Mouse (Mus musculus) lung, embryonic 15.5 days (tissue): ENCODE results near the gene Arfgap3. TPM values are rescaled to one million over a fixed set of nuclear protein-coding genes. Genes with fewer than 3 reads are reported as not detected.
"Not testable (repeated sequence)": the region's sequence is repeated elsewhere in the genome, so short reads cannot be mapped to it uniquely, and the experiment has no call there.

Experiments used
- ATAC-seq: fragments of 200-750 bp; cut with Nextera tagmentation; 2 replicates; pipeline ENCODE4 v1.8.0; 2017; ENCODE audit warnings: moderate number of reproducible peaks, borderline replicate concordance; ENCODE audit not compliant: low FRiP score, low TSS enrichment; ENCODE audit errors: extremely low read depth
- H3K27ac ChIP-seq: fragments of 300-500 bp; sonication (generic); 2 replicates; pipeline ENCODE4 v1.5.1; 2015; ENCODE audit warnings: moderate library complexity, mild to moderate bottlenecking, inconsistent platforms
- H3K27me3 ChIP-seq: fragments of 300-500 bp; sonication (generic); 2 replicates; pipeline ENCODE4 v1.6.1; 2015; ENCODE audit warnings: inconsistent platforms
- H3K36me3 ChIP-seq: fragments of 300-500 bp; sonication (generic); 2 replicates; pipeline ENCODE4 v1.6.1; 2015; ENCODE audit warnings: inconsistent platforms
- H3K4me1 ChIP-seq: fragments of 300-500 bp; sonication (generic); 2 replicates; pipeline ENCODE4 v1.6.1; 2015; ENCODE audit warnings: inconsistent platforms
- H3K4me2 ChIP-seq: fragments of 300-500 bp; sonication (generic); 2 replicates; pipeline ENCODE4 v1.6.1; 2015; ENCODE audit warnings: inconsistent platforms, mild to moderate bottlenecking, moderate library complexity
- H3K4me3 ChIP-seq: fragments of 300-500 bp; sonication (generic); 2 replicates; pipeline ENCODE4 v1.5.1; 2015; ENCODE audit warnings: mild to moderate bottlenecking, inconsistent platforms
- H3K9ac ChIP-seq: fragments of 300-500 bp; sonication (generic); 2 replicates; pipeline ENCODE4 v1.6.1; 2015; ENCODE audit warnings: inconsistent platforms
- H3K9me3 ChIP-seq: fragments of 300-500 bp; sonication (generic); 2 replicates; pipeline ENCODE4 v1.6.1; 2016; ENCODE audit warnings: inconsistent platforms
- WGBS: fragments of 180-500 bp; shearing (Covaris S2); methylation state at CpG from one replicate; pipeline ENCODE4 v1.1.7; 2015; 5-methylcytosine and 5-hydroxymethylcytosine counted together
- polyA plus RNA-seq: library from polyadenylated mRNA; unstranded; fragments of >200 nt; fragmentation: Nextera tagmentation; extraction: Ambion mirVana; gene quantifications from 2 replicates; pipeline ENCODE4 v1.2.1, GENCODE M21; 2015

Gene Arfgap3
- polyA plus RNA-seq, 1 experiment from 2014 or later = 43.9 TPM

DNA sequence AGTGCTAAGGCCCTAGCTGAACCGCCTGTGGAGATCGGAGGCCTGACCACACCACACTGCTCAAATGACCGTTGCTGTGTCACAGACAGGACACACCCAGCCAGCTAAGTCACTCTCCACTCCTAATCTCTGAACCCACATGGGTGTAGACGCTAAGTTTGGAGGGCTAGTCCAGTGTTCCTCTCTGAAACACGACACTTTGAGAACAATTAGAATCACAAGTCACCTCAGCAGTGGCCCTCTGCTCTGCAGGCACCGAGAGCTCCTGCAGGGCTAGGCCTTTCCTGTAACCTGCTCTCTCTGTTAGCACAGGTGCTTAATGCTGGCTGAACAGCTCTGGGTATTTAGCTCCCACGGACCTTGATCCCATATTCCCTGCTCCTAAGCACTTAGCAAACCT lies 5.9 kb downstream of the Arfgap3 start:
- Histone ChIP-seq H3K27ac (0 out of 2 replicates have a peak overlapping the region, but pooled peaks have one; percentile 5), H3K9ac (no peak overlapping the region), H3K4me1 (peaks cover 7% of the 10 kb centered on the region), H3K27me3 (no peaks in the 10 kb centered on the region), H3K36me3 (peaks cover 14% of the 10 kb centered on the region; the same call in 1 of the 2 replicates), H3K4me3 (no peak overlapping the region), H3K9me3 (no peaks in the 10 kb centered on the region), H3K4me2 (no peak overlapping the region)
- 32% methylated on average over 7 of the region's 7 CpGs for WGBS
- no peak; the same call in 1 of the 2 replicates for ATAC-seq

DNA sequence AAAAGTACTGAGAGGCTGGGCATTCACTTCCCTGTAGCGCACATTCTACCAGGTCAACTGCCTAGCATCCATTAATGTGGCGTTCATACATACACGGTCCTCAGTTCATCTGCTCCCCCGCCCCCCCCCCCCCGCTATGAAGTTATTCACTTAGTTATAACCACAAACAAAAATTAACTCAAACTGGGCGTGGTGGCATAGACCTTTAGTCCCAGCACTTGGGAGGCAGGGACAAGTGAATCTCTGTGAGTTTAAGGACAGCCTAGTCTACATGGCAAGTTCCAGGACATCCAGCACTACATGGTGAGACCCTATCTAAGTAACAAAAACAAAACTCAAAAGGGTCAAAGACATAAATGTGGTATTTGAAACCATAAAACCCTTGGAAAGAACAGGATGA lies 11.1 kb downstream of the Arfgap3 start:
- no peak for ATAC-seq
- Histone ChIP-seq H3K27me3 (no peaks in the 10 kb centered on the region), H3K36me3 (peaks cover 34% of the 10 kb centered on the region), H3K4me2 (no peak overlapping the region), H3K4me1 (no peaks in the 10 kb centered on the region), H3K4me3 (no peak overlapping the region), H3K27ac (no peak overlapping the region), H3K9ac (no peak overlapping the region), H3K9me3 (no peaks in the 10 kb centered on the region)
- 81% methylated on average over 6 of the region's 6 CpGs for WGBS

DNA sequence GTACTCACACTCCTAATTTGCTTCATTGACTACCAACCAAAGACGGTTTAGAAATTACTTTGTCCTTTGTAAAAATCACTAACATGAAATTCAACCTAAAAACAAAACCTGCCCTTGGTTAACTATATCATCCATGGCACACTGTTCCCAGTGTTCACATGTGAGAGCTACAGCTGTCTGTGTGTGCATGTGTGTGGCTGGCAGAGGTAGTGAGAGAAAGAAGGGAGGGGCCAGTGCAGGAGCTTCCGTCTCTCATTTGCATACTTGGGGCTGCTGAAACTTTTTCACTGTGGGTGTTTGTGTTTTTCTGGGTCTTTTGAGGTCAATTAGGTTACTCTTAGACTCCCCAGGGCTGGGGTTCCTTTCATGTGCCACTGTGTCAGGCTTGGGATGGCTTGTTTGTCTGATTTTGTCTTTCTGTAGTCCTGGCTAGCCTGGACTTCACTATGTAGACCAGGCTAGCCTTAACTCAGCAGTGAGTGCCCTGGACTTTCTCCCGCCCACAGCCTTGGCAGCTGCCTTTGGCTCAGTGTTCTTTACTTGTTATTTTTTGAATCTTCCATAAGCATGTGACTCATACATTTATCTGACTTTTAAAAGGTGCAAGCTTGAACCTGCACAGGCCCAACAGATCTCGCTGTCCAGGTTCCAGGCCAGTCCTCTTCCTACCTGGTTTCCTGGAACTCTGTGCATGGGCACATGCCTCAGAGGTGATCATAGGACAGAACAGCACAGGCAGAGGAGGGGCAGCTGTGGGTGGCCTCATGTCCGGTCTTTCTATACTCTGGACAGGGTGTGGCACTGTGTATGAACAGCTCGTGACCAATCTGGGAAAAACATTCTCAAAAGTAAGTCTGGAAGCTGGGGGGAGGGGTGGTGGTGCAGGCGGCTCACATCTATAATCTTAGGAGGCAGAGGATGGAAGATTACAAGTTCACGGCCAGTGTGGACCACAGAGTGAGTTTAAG lies 11.9 kb downstream of the Arfgap3 start:
- WGBS = 70% methylated on average over 8 of the region's 8 CpGs
- Histone ChIP-seq H3K9ac (no peak overlapping the region), H3K4me2 (no peak overlapping the region), H3K27ac (no peak overlapping the region), H3K9me3 (no peaks in the 10 kb centered on the region), H3K27me3 (no peaks in the 10 kb centered on the region), H3K36me3 (peaks cover 40% of the 10 kb centered on the region), H3K4me3 (no peak overlapping the region), H3K4me1 (no peaks in the 10 kb centered on the region)
- ATAC-seq = peak; percentile 27; the same call in 1 of the 2 replicates

DNA sequence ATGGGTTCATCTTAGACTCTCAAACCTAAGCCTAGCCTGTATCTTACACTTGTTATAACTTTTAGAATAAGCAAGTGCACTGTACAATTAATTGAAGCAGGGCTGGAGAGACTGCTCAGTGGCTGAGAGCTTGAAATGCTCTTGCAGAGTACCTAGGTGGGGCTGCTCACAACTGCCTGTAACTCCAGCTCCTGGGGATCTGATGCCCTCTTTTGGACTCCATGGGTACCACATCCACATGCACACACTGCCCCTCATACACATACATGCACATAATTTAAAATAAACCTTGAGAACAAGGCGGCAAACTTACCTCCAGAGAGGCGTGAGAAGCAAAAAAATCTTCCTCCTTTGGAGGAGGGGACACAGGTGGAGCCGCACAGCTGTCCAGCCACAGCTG lies 17.7 kb downstream of the Arfgap3 start:
- Histone ChIP-seq H3K36me3 (peaks cover 63% of the 10 kb centered on the region), H3K4me2 (no peak overlapping the region), H3K27me3 (no peaks in the 10 kb centered on the region), H3K9me3 (no peaks in the 10 kb centered on the region), H3K4me3 (no peak overlapping the region), H3K9ac (no peak overlapping the region), H3K4me1 (no peaks in the 10 kb centered on the region), H3K27ac (no peak overlapping the region)
- WGBS = 71% methylated on average over 3 of the region's 3 CpGs
- no peak for ATAC-seq

DNA sequence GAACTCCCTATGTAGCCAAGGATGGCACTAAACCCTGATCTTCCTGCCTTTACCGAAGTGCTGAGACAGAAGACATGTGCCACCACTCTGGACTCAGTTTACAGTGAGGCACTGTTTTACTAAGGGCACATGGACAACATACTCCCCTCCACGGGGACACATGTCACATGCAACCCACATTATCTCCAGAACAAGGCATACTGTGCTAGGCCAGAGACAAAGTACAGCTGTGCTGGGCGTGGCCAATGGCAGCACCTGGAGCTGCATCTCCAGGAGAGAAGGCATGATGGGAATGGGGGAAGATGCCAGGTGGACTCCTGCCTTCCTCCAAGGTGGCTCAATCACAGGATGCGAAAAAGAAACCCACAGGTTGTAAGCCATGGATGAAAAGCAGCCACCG lies 21.1 kb downstream of the Arfgap3 start:
- WGBS = 75% methylated on average over 5 of the region's 5 CpGs
- peaks cover 60% of the 10 kb centered on the region for H3K36me3 ChIP-seq
- no peak overlapping the region for H3K27ac ChIP-seq

DNA sequence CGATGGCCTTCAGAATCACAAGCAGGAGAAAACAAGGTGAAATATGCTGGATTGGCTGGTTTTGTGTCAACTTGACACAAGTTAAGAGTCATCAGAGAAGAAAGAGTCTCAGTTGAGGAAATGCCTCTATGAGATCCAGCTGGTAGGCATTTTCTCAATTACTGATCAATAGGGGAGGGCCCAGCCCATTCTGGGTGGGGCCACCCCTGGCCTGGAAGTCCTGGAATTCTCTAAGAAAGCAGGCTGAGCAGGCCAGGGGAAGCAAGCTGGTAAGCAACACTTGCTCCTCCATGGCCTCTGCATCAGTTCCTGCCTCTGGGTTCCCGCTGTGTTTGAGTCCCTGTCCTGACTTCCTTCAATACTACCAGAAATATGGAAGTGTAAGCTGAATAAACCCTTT lies 27.0 kb downstream of the Arfgap3 start:
- no peak for ATAC-seq
- WGBS = 94% methylated on average over 2 of the region's 2 CpGs

More for the DNA sequence above, 21.1 kb downstream of the Arfgap3 start:
- Histone ChIP-seq H3K4me3 (no peak overlapping the region), H3K4me1 (no peaks in the 10 kb centered on the region), H3K9ac (no peak overlapping the region), H3K4me2 (no peak overlapping the region), H3K27me3 (no peaks in the 10 kb centered on the region), H3K9me3 (no peaks in the 10 kb centered on the region)
- ATAC-seq = no peak

DNA sequence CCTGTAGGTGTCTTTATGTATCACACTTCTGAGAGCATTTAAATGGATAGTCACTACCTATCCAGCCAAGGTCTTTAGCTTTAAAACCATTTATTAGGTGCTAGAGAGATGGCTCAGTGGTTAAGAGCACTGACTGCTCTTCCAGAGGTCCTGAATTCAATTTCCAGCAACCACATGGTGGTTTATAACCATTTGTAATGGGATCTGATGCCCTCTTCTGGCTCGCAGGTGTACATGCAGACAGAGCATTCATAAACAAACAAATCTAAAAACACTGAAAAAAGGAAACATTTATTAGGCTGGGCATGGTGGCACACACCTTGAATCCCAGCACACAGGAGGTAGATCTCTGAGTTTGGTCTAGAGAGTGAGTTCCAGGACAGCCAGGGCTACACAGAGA lies 35.1 kb downstream of the Arfgap3 start:
- 68% methylated on average over 1 of the region's 1 CpGs for WGBS
- Histone ChIP-seq H3K4me2 (no peak overlapping the region), H3K27me3 (no peaks in the 10 kb centered on the region), H3K9me3 (no peaks in the 10 kb centered on the region), H3K36me3 (peaks cover 39% of the 10 kb centered on the region), H3K9ac (no peak overlapping the region), H3K4me1 (no peaks in the 10 kb centered on the region), H3K27ac (no peak overlapping the region), H3K4me3 (no peak overlapping the region)
- ATAC-seq = no peak

More for the DNA sequence above, 27.0 kb downstream of the Arfgap3 start:
- Histone ChIP-seq H3K4me3 (no peak overlapping the region), H3K9me3 (no peaks in the 10 kb centered on the region), H3K4me1 (no peaks in the 10 kb centered on the region), H3K9ac (no peak overlapping the region), H3K4me2 (no peak overlapping the region), H3K27ac (no peak overlapping the region), H3K27me3 (no peaks in the 10 kb centered on the region), H3K36me3 (peaks cover 58% of the 10 kb centered on the region)

DNA sequence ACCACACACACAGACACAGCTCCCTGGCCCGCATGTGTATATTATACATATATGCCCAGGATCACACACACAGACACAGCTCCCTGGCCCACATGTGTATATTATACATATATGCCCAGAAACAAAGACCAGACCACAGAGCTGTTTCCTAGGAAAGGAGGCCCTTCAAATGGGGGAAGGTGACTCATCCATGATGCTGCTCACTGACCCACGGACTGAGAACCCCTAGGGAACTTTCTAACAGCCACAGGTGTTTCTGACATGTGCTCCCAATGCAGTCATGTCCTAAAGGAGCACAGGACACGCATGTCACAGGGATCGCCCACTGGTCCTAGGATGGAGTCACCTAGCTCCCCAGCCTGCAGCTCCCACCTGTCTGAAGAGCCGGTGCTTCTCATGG lies 40.2 kb downstream of the Arfgap3 start:
- H3K9me3 ChIP-seq = no peaks in the 10 kb centered on the region
- ATAC-seq = no peak
- no peak overlapping the region for H3K4me2 ChIP-seq
- no peaks in the 10 kb centered on the region for H3K4me1 ChIP-seq
- peaks cover 58% of the 10 kb centered on the region for H3K36me3 ChIP-seq
- no peak overlapping the region for H3K4me3 ChIP-seq
- no peak overlapping the region for H3K27ac ChIP-seq
- 89% methylated on average over 5 of the region's 5 CpGs for WGBS
- H3K9ac ChIP-seq = no peak overlapping the region
- no peaks in the 10 kb centered on the region for H3K27me3 ChIP-seq

DNA sequence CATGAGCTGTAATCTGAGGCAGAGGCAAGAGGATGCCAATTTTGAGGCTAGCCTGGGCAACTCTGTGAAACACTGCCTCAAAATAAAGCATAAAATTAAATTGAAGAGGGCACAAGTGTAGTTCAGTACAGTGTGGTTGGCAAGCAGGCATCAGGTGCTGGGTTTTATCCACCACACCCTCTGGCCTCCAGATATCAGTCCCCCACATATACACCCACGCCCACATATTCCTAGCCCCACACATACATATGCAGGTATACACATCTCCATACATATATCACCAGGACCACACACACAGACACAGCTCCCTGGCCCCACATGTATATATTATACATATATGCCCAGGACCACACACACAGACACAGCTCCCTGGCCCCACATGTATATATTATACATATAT lies 41.3 kb downstream of the Arfgap3 start:
- peaks cover 54% of the 10 kb centered on the region for H3K36me3 ChIP-seq
- not testable (repeated sequence) for ATAC-seq, H3K4me3 ChIP-seq, H3K27ac ChIP-seq, H3K4me2 ChIP-seq, H3K9me3 ChIP-seq, H3K9ac ChIP-seq, H3K27me3 ChIP-seq
- peaks cover 10% of the 10 kb centered on the region for H3K4me1 ChIP-seq
- 82% methylated on average over 1 of the region's 1 CpGs for WGBS

DNA sequence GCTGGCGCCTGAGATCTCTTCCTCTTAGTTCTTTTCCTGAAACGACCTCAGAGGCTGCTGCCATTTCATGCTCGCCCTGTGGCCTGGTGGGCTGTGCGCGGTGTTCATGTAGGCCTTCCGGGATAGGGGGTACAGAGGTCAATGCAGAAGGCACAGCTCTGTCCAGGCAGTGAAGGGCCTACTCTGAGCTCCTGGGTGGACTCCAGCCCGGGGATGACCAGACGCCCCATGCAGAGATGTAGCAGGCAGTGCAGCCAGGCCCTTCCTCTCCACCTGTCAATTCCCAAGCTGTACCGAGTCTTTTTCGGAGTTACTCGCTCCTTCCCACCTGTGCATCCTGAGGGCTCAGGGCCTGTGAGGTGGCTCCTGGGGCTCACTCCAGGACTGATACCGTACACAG lies 43.9 kb downstream of the Arfgap3 start:
- H3K9ac ChIP-seq = no peak overlapping the region
- no peak overlapping the region for H3K4me2 ChIP-seq
- peak overlapping the region; percentile 71 for H3K27ac ChIP-seq
- H3K9me3 ChIP-seq = no peaks in the 10 kb centered on the region
- WGBS = 88% methylated on average over 12 of the region's 12 CpGs
- peaks cover 16% of the 10 kb centered on the region for H3K4me1 ChIP-seq
- no peak for ATAC-seq
- peaks cover 35% of the 10 kb centered on the region; the same call in 1 of the 2 replicates for H3K36me3 ChIP-seq
- no peaks in the 10 kb centered on the region for H3K27me3 ChIP-seq
- H3K4me3 ChIP-seq = no peak overlapping the region

DNA sequence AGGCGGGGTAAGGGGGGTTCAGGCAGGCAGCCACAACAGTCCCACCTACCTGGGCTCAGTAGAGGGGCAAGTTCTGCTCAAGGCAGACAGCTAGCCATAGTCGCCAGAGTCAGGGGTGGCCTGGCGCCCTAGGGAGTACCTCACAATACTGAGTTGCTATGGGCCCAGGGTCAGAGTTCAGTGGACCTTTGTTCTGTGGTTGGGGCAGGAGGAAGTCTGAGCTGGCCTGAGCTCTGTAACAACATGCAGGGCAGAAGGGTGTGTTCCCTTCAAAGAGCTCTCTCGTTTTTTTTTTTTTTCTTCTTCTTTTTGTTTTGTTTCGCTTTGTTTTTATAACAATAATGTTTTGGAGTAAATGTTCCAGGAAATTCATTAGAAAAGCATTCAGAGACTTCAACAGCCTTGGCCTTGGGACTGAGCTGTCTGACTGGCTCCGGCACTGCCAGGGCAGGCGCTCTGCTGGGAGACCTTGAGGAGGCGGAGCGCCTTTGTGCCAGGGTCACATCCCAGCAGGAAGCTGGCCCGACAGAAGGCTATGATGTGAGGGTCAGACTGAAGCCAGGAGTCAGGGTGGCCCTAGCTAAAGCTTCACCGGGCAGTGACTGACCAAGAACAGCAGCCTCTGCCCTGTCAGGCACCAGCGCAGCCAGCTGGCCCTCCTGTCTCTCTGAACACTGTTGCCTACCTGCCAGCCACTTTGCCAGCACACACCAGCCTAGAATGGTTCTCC lies 44.7 kb downstream of the Arfgap3 start:
- H3K36me3 ChIP-seq = peaks cover 34% of the 10 kb centered on the region; the same call in 1 of the 2 replicates
- no peak overlapping the region for H3K4me3 ChIP-seq

DNA sequence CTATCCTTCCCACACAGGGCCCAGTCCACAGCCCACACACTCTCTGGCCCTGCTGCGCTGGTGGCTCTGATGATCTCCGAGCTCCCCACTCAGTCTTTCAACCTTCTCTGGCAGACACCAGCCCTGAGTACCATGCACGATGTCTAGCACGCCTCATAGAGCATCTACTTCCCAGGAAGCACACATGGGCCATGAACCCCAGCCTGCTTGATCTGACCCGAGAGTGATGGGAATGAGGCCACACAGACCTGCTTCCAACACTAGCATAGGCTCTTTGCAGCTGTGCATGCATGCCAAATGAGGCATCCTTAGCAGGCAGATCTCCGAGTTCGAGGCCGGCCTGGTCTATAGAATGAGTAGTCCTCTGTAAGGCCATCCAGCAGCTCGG lies 45.2 kb downstream of the Arfgap3 start:
- H3K36me3 ChIP-seq = peaks cover 29% of the 10 kb centered on the region; the same call in 1 of the 2 replicates
- no peak overlapping the region for H3K4me2 ChIP-seq
- peak overlapping the region; percentile 38 for H3K27ac ChIP-seq
- no peak overlapping the region for H3K4me3 ChIP-seq
- 84% methylated on average over 9 of the region's 9 CpGs for WGBS
- H3K4me1 ChIP-seq = peaks cover 24% of the 10 kb centered on the region
- no peaks in the 10 kb centered on the region for H3K27me3 ChIP-seq
- no peak for ATAC-seq
- no peak overlapping the region for H3K9ac ChIP-seq
- H3K9me3 ChIP-seq = no peaks in the 10 kb centered on the region

More for the DNA sequence above, 44.7 kb downstream of the Arfgap3 start:
- WGBS = 64% methylated on average over 12 of the region's 12 CpGs
- Histone ChIP-seq H3K9ac (no peak overlapping the region), H3K27ac (peak overlapping the region; percentile 71), H3K4me2 (no peak overlapping the region), H3K9me3 (no peaks in the 10 kb centered on the region), H3K27me3 (no peaks in the 10 kb centered on the region), H3K4me1 (peaks cover 21% of the 10 kb centered on the region)
- peak; percentile 47 for ATAC-seq
